Mouse (Mus musculus): Measurements from ENCODE around the gene Chid1.

GRCm38 (mm10) chr7:141584048-141584841 lies 44.6 kb upstream of the Chid1 start:
- no peak for TF ChIP-seq POLR2A (IDR thresholded peaks at IDR 0.05; ENCODE audit: insufficient read length, low read depth)
- no peak for TF ChIP-seq MYOD1 (IDR thresholded peaks at IDR 0.05; ENCODE audit: control insufficient read depth in 1 of 3, insufficient read length in 2 of 3, low read depth in 2 of 3)
- no peak for TF ChIP-seq TCF12 (IDR thresholded peaks at IDR 0.05; ENCODE audit: insufficient read depth, poor library complexity, severe bottlenecking)
- TF ChIP-seq E2F4 (IDR thresholded peaks at IDR 0.05; ENCODE audit: insufficient read depth), result no peak
- no peak for TF ChIP-seq USF1 (IDR thresholded peaks at IDR 0.05; ENCODE audit: low read depth)
- no peak for TF ChIP-seq MAX (IDR thresholded peaks at IDR 0.05; ENCODE audit: low read depth)
- no peak for TF ChIP-seq CEBPB (IDR thresholded peaks at IDR 0.05; ENCODE audit: insufficient read depth, poor library complexity, severe bottlenecking)
- TF ChIP-seq POLR2AphosphoS2 (IDR thresholded peaks at IDR 0.05; ENCODE audit: insufficient read length, low read depth), result no peak
- no peak for TF ChIP-seq SRF (IDR thresholded peaks at IDR 0.05; ENCODE audit: control insufficient read depth, insufficient read length, low read depth)
- TF ChIP-seq REST (IDR thresholded peaks at IDR 0.05; ENCODE audit: insufficient read depth, insufficient read length), result no peak
- no peak for TF ChIP-seq MYOG (IDR thresholded peaks at IDR 0.05; ENCODE audit: control insufficient read depth in 1 of 3, insufficient read depth in 1 of 3, insufficient read length in 2 of 3, low read depth in 2 of 3)

All from myocyte (in vitro differentiated cells).